Mouse (Mus musculus): ENCODE results near the gene Sfxn3.

DNA sequence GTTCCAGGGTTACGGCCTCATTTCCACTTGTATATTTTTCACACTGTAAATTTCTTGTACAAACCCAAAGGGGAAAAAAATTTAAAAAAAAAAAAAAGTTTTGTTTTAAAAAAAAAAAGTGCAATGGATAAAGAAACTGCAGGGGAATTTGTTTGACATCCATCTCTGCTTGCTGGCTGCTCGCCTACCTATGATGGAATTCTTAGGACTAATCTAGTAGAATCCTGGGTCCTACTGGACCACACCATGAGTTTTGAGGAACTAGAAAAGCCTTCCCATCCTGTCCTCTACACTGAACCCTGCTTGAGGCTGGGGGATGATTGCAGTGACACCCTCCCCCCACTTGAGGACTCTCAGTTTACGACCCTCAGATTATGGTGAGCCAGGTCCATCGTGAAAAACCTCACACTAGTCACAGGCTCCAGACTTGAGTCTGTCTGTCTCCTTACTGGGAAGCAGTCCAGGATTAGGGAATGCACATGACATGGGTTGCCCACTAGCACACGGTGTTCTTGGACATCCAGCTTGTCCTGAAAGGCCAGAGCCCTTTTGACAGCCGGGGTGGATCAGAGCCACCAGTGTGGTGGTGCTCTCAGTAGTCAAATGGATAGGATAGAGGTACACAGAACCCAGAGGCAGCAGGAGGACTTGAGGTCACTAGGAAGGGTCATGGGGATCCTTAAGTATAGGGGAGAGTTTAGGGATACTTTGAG lies 20.2 kb upstream of the Sfxn3 start:
- TF ChIP-seq EP300 (IDR thresholded peaks at IDR 0.05; ENCODE audit: low read depth), result no peak
- TF ChIP-seq CTCF (IDR thresholded peaks at IDR 0.05; ENCODE audit: low read depth), result no peak

Measured in liver, embryonic 14.5 days (tissue).